Comparison of ENCODE assay signal across 9 mouse cellular contexts in genomic region chr9:69987579-69987978, GRCm38 (mm10). TPM values are rescaled to one million over a fixed set of nuclear protein-coding genes. Genes with fewer than 3 reads are reported as not detected.
DNase-seq lines count a peak whose midpoint lies in the region; ATAC-seq and TF ChIP-seq lines count a peak whose summit lies in the region.
"Had no signal": no experiment of that assay in that cellular context is flagged by ENCODE, and none has a peak within 500 bp of the region (broad histone marks: within the 10 kb centered on the region; RNA-seq: fewer than 3 reads in every experiment).

No protein-coding gene starts in this region.

- no peaks in the 10 kb centered on the region for H3K27me3 ChIP-seq in forebrain, embryonic 10.5 days (ENCODE audit: poor library complexity, severe bottlenecking)
- H3K27me3 ChIP-seq in forebrain, embryonic 13.5 days: no peaks in the 10 kb centered on the region
- H3K27me3 ChIP-seq in spleen, adult 2 months (ENCODE audit: control insufficient read depth, insufficient read depth, low read length): no peaks in the 10 kb centered on the region

- peaks cover 22% of the 10 kb centered on the region for H3K4me1 ChIP-seq in forebrain, embryonic 10.5 days
- peaks cover 22% of the 10 kb centered on the region for H3K4me1 ChIP-seq in forebrain, embryonic 13.5 days
- H3K4me1 ChIP-seq in spleen, adult 2 months (ENCODE audit: control insufficient read depth, insufficient read depth, insufficient read length): peaks cover 3% of the 10 kb centered on the region

- no peak overlapping the region for H3K4me2 ChIP-seq in forebrain, embryonic 13.5 days

- WGBS in forebrain, embryonic 10.5 days: 3% methylated on average over 3 of the region's 3 CpGs
- WGBS in forebrain, embryonic 13.5 days: under 1% methylated on average over 3 of the region's 3 CpGs
- WGBS in spleen, adult 2 months: under 1% methylated on average over 3 of the region's 3 CpGs

- peaks cover 18% of the 10 kb centered on the region for H3K36me3 ChIP-seq in forebrain, embryonic 10.5 days (replicated peaks)
- H3K36me3 ChIP-seq in forebrain, embryonic 13.5 days (ENCODE audit: poor library complexity, severe bottlenecking): peaks cover 7% of the 10 kb centered on the region; the same call in 1 of the 2 replicates
- H3K36me3 ChIP-seq in spleen, adult 2 months (ENCODE audit: control insufficient read depth, insufficient read depth, low read length): no peaks in the 10 kb centered on the region; the same call in 1 of the 2 replicates

- no peaks in the 10 kb centered on the region for H3K9me3 ChIP-seq in forebrain, embryonic 10.5 days
- no peaks in the 10 kb centered on the region for H3K9me3 ChIP-seq in forebrain, embryonic 13.5 days (replicated peaks)

- peak; percentile 71; the same call in 1 of the 2 replicates for TF ChIP-seq CTCF in brain, embryonic 14.5 days (IDR thresholded peaks at IDR 0.05; ENCODE audit: borderline replicate concordance, extremely low read depth, insufficient read depth, insufficient read length)
- TF ChIP-seq CTCF in spleen, adult 2 months (IDR thresholded peaks at IDR 0.05; ENCODE audit: extremely low read depth, insufficient read depth, insufficient read length, insufficient replicate concordance): peak; percentile 57; the same call in 1 of the 2 replicates

- TF ChIP-seq POLR2A in brain, embryonic 14.5 days (IDR thresholded peaks at IDR 0.05; ENCODE audit: borderline replicate concordance, extremely low read depth, insufficient read depth, insufficient read length, poor library complexity, severe bottlenecking): no peak
- no peak for TF ChIP-seq POLR2A in spleen, adult 2 months (IDR thresholded peaks at IDR 0.05; ENCODE audit: low read depth, low read length)

- DNase-seq in forebrain, embryonic 10.5 days (ENCODE audit: extremely low spot score, low spot score): peak; percentile 45
- peak; percentile 76 for DNase-seq in CD4-positive helper T cell, adult 2 months (ENCODE audit: low read depth, low spot score)
- peak; percentile 83 for DNase-seq in brain, embryonic 14.5 days (ENCODE audit: low read depth)
- peak; percentile 13 to 38 for DNase-seq in gastrocnemius, adult 8-10 months (ENCODE audit: low spot score in 2 of 2)
- peak; percentile 72 for DNase-seq in layer of hippocampus, adult 11-12 months (ENCODE audit: low spot score)
- DNase-seq in lung, postnatal 25 days (ENCODE audit: low spot score): peak; percentile 64
- DNase-seq in spleen, adult 2 months (ENCODE audit: low read depth in 1 of 2, low spot score in 2 of 2): peak; percentile 62 to 65

- H3K27ac ChIP-seq in forebrain, embryonic 10.5 days: no peak overlapping the region
- H3K27ac ChIP-seq in forebrain, embryonic 13.5 days: no peak overlapping the region
- H3K27ac ChIP-seq in spleen, adult 2 months (ENCODE audit: insufficient read depth, low read length): no peak overlapping the region

- ATAC-seq in forebrain, embryonic 13.5 days: no peak

- H3K9ac ChIP-seq in forebrain, embryonic 13.5 days: no peak overlapping the region

- no peak overlapping the region for H3K4me3 ChIP-seq in forebrain, embryonic 10.5 days
- no peak overlapping the region for H3K4me3 ChIP-seq in forebrain, embryonic 13.5 days
- no peak overlapping the region for H3K4me3 ChIP-seq in spleen, adult 2 months (ENCODE audit: extremely low read depth, insufficient read depth, insufficient read length)

RNA-seq across cellular contexts. Expression of gene Bnip2, which starts 1.7 kb away (rescaled TPM):
- polyA plus RNA-seq in forebrain, embryonic 10.5 days (2016; fragmentation: Nextera tagmentation; extraction: Ambion mirVana): 101 and 112 TPM in 2 replicates
- 104 TPM in 2 replicates for polyA plus RNA-seq in forebrain, embryonic 13.5 days (2015; fragmentation: Nextera tagmentation; extraction: Ambion mirVana)
- 71.6 and 85.3 TPM in 2 replicates for polyA plus RNA-seq in brain, embryonic 14.5 days (2012; rRNA removed)
- 10 to 100 TPM; 77.2 to 83.2 (median 79.7) TPM for total RNA-seq in gastrocnemius, adult 8-10 months (2022)
- 16.1 and 19.0 TPM in 2 replicates for polyA plus RNA-seq in spleen, adult 2 months (2012; rRNA removed)

RNA-seq across cellular contexts. Expression of gene Gtf2a2, which starts 24.8 kb away (rescaled TPM):
- polyA plus RNA-seq in forebrain, embryonic 10.5 days (2016; fragmentation: Nextera tagmentation; extraction: Ambion mirVana): 208 and 210 TPM in 2 replicates
- polyA plus RNA-seq in forebrain, embryonic 13.5 days (2015; fragmentation: Nextera tagmentation; extraction: Ambion mirVana): 237 and 247 TPM in 2 replicates
- 103 and 126 TPM in 2 replicates for polyA plus RNA-seq in brain, embryonic 14.5 days (2012; rRNA removed)
- total RNA-seq in gastrocnemius, adult 8-10 months (2022): 10 to 100 TPM; 51.5 to 60.3 (median 56.9) TPM
- 11.2 and 14.9 TPM in 2 replicates for polyA plus RNA-seq in spleen, adult 2 months (2012; rRNA removed)

RNA-seq across cellular contexts. Expression of gene Gcnt3, which starts 50.3 kb away (rescaled TPM):
- polyA plus RNA-seq in forebrain, embryonic 10.5 days (2016; fragmentation: Nextera tagmentation; extraction: Ambion mirVana): not detected in 2 replicates
- polyA plus RNA-seq in forebrain, embryonic 13.5 days (2015; fragmentation: Nextera tagmentation; extraction: Ambion mirVana): not detected in 2 replicates
- polyA plus RNA-seq in brain, embryonic 14.5 days (2012; rRNA removed): not detected in 2 replicates
- total RNA-seq in gastrocnemius, adult 8-10 months (2022): not detected
- polyA plus RNA-seq in spleen, adult 2 months (2012; rRNA removed): not detected in 2 replicates
- total RNA-seq: left cerebral cortex, adult 8-10 months had no signal

Comparison
In these comparisons a context has a peak if more than half of its experiments do, and no peak if none do; other contexts are left out.
1. DNase-seq: peak in every context shown above with its lines; median percentile 83 in brain, embryonic 14.5 days; 76 in CD4-positive helper T cell, adult 2 months; 72 in layer of hippocampus, adult 11-12 months; 64 in lung, postnatal 25 days; 64 in spleen, adult 2 months; 45 in forebrain, embryonic 10.5 days; 26 in gastrocnemius, adult 8-10 months.